Mouse (Mus musculus): ENCODE results near the gene Vav1. TPM values are rescaled to one million over a fixed set of nuclear protein-coding genes. Genes with fewer than 3 reads are reported as not detected.
"Not testable (repeated sequence)": the region's sequence is repeated elsewhere in the genome, so short reads cannot be mapped to it uniquely, and the experiment has no call there.

The Vav1 gene
- polyA plus RNA-seq, 1 experiment from 2014 or later, result 1.1 TPM

- Histone ChIP-seq H3K4me3 (replicated peaks; ENCODE audit: low read length) (peak overlapping the region; percentile 44), H3K27ac (ENCODE audit: low read length) (no peak overlapping the region), H3K9me3 (ENCODE audit: control insufficient read depth, low read length) (no peaks in the 10 kb centered on the region), H3K9ac (replicated peaks; ENCODE audit: low read depth, low read length) (peak overlapping the region; percentile 35), H3K36me3 (ENCODE audit: control insufficient read depth, insufficient read depth) (no peaks in the 10 kb centered on the region), H3K4me1 (replicated peaks; ENCODE audit: control insufficient read depth, insufficient read depth, low read length) (peaks cover 13% of the 10 kb centered on the region), H3K27me3 (replicated peaks; ENCODE audit: control insufficient read depth, insufficient read depth, low read length) (peaks cover 8% of the 10 kb centered on the region), H3K4me2 (ENCODE audit: low read length) (peak overlapping the region; percentile 71)
- under 1% methylated on average over 48 of the region's 53 CpGs for WGBS
- peak; percentile 63 for ATAC-seq
Measured at GRCm38 (mm10) chr17:57275111-57275996, 3.5 kb upstream of the Vav1 start.

GRCm38 (mm10) chr17:57275997-57276351, 2.9 kb upstream of the Vav1 start:
- H3K27me3 ChIP-seq (replicated peaks; ENCODE audit: control insufficient read depth, insufficient read depth, low read length), result peaks cover 8% of the 10 kb centered on the region
- peak overlapping the region; percentile 35; the same call in 1 of the 2 replicates for H3K9ac ChIP-seq (replicated peaks; ENCODE audit: low read depth, low read length)
- H3K36me3 ChIP-seq (ENCODE audit: control insufficient read depth, insufficient read depth), result no peaks in the 10 kb centered on the region
- H3K4me3 ChIP-seq (replicated peaks; ENCODE audit: low read length), result peak overlapping the region; percentile 44
- H3K4me2 ChIP-seq (ENCODE audit: low read length), result peak overlapping the region; percentile 71
- H3K9me3 ChIP-seq (ENCODE audit: control insufficient read depth, low read length), result no peaks in the 10 kb centered on the region
- 5% methylated on average over 13 of the region's 13 CpGs for WGBS
- ATAC-seq, result peak; percentile 17
- H3K4me1 ChIP-seq (replicated peaks; ENCODE audit: control insufficient read depth, insufficient read depth, low read length), result peaks cover 13% of the 10 kb centered on the region
- no peak overlapping the region for H3K27ac ChIP-seq (ENCODE audit: low read length)

- peak; percentile 77 for ATAC-seq
- peak overlapping the region; percentile 44 for H3K4me3 ChIP-seq (replicated peaks; ENCODE audit: low read length)
- no peaks in the 10 kb centered on the region for H3K36me3 ChIP-seq (ENCODE audit: control insufficient read depth, insufficient read depth)
- H3K9ac ChIP-seq (replicated peaks; ENCODE audit: low read depth, low read length), result peak overlapping the region; percentile 54
- WGBS, result 0% methylated on average over 20 of the region's 20 CpGs
- peak overlapping the region; percentile 71 for H3K4me2 ChIP-seq (ENCODE audit: low read length)
- H3K4me1 ChIP-seq (replicated peaks; ENCODE audit: control insufficient read depth, insufficient read depth, low read length), result peaks cover 13% of the 10 kb centered on the region
- H3K27me3 ChIP-seq (replicated peaks; ENCODE audit: control insufficient read depth, insufficient read depth, low read length), result peaks cover 8% of the 10 kb centered on the region
- no peak overlapping the region for H3K27ac ChIP-seq (ENCODE audit: low read length)
- H3K9me3 ChIP-seq (ENCODE audit: control insufficient read depth, low read length), result no peaks in the 10 kb centered on the region
Measured at GRCm38 (mm10) chr17:57276634-57277121, 2.2 kb upstream of the Vav1 start.

- not testable (repeated sequence) for H3K27me3 ChIP-seq (replicated peaks; ENCODE audit: control insufficient read depth, insufficient read depth, low read length); H3K36me3 ChIP-seq (ENCODE audit: control insufficient read depth, insufficient read depth); H3K9ac ChIP-seq (replicated peaks; ENCODE audit: low read depth, low read length); H3K9me3 ChIP-seq (ENCODE audit: control insufficient read depth, low read length); H3K27ac ChIP-seq (ENCODE audit: low read length); H3K4me2 ChIP-seq (ENCODE audit: low read length); H3K4me3 ChIP-seq (replicated peaks; ENCODE audit: low read length); ATAC-seq
- WGBS, result 83% methylated on average over 4 of the region's 5 CpGs
- H3K4me1 ChIP-seq (replicated peaks; ENCODE audit: control insufficient read depth, insufficient read depth, low read length), result peaks cover 13% of the 10 kb centered on the region
Measured at GRCm38 (mm10) chr17:57277598-57278261, 1.2 kb upstream of the Vav1 start.

GRCm38 (mm10) chr17:57278537-57278936, 363 bp upstream of the Vav1 start:
- Histone ChIP-seq H3K4me1 (replicated peaks; ENCODE audit: control insufficient read depth, insufficient read depth, low read length) (peaks cover 13% of the 10 kb centered on the region), H3K27me3 (replicated peaks; ENCODE audit: control insufficient read depth, insufficient read depth, low read length) (peaks cover 8% of the 10 kb centered on the region), H3K9me3 (ENCODE audit: control insufficient read depth, low read length) (no peaks in the 10 kb centered on the region), H3K9ac (replicated peaks; ENCODE audit: low read depth, low read length) (no peak overlapping the region), H3K4me3 (replicated peaks; ENCODE audit: low read length) (no peak overlapping the region), H3K36me3 (ENCODE audit: control insufficient read depth, insufficient read depth) (no peaks in the 10 kb centered on the region), H3K4me2 (ENCODE audit: low read length) (no peak overlapping the region), H3K27ac (ENCODE audit: low read length) (no peak overlapping the region)
- 89% methylated on average over 2 of the region's 2 CpGs for WGBS
- no peak for ATAC-seq

GRCm38 (mm10) chr17:57279591-57280224, 808 bp downstream of the Vav1 start:
- Histone ChIP-seq H3K4me3 (replicated peaks; ENCODE audit: low read length) (no peak overlapping the region), H3K9me3 (ENCODE audit: control insufficient read depth, low read length) (no peaks in the 10 kb centered on the region), H3K36me3 (ENCODE audit: control insufficient read depth, insufficient read depth) (no peaks in the 10 kb centered on the region), H3K4me2 (ENCODE audit: low read length) (no peak overlapping the region), H3K4me1 (replicated peaks; ENCODE audit: control insufficient read depth, insufficient read depth, low read length) (peaks cover 13% of the 10 kb centered on the region), H3K27ac (ENCODE audit: low read length) (no peak overlapping the region), H3K27me3 (replicated peaks; ENCODE audit: control insufficient read depth, insufficient read depth, low read length) (peaks cover 8% of the 10 kb centered on the region), H3K9ac (replicated peaks; ENCODE audit: low read depth, low read length) (no peak overlapping the region)
- 47% methylated on average over 9 of the region's 9 CpGs for WGBS
- no peak for ATAC-seq

GRCm38 (mm10) chr17:57280411-57280810, 1.5 kb downstream of the Vav1 start:
- H3K9ac ChIP-seq (replicated peaks; ENCODE audit: low read depth, low read length), result no peak overlapping the region
- H3K36me3 ChIP-seq (ENCODE audit: control insufficient read depth, insufficient read depth), result no peaks in the 10 kb centered on the region
- no peak overlapping the region for H3K27ac ChIP-seq (ENCODE audit: low read length)
- H3K4me1 ChIP-seq (replicated peaks; ENCODE audit: control insufficient read depth, insufficient read depth, low read length), result peaks cover 11% of the 10 kb centered on the region
- ATAC-seq, result no peak
- no peak overlapping the region for H3K4me2 ChIP-seq (ENCODE audit: low read length)
- WGBS, result 77% methylated on average over 3 of the region's 3 CpGs
- no peaks in the 10 kb centered on the region for H3K9me3 ChIP-seq (ENCODE audit: control insufficient read depth, low read length)
- H3K27me3 ChIP-seq (replicated peaks; ENCODE audit: control insufficient read depth, insufficient read depth, low read length), result peaks cover 8% of the 10 kb centered on the region; the same call in 1 of the 2 replicates
- H3K4me3 ChIP-seq (replicated peaks; ENCODE audit: low read length), result no peak overlapping the region

GRCm38 (mm10) chr17:57283906-57284305, 5.0 kb downstream of the Vav1 start:
- no peak overlapping the region for H3K4me2 ChIP-seq (ENCODE audit: low read length)
- no peaks in the 10 kb centered on the region for H3K4me1 ChIP-seq (replicated peaks; ENCODE audit: control insufficient read depth, insufficient read depth, low read length)
- no peaks in the 10 kb centered on the region for H3K9me3 ChIP-seq (ENCODE audit: control insufficient read depth, low read length)
- no peak overlapping the region for H3K4me3 ChIP-seq (replicated peaks; ENCODE audit: low read length)
- no peaks in the 10 kb centered on the region for H3K36me3 ChIP-seq (ENCODE audit: control insufficient read depth, insufficient read depth)
- no peak overlapping the region for H3K27ac ChIP-seq (ENCODE audit: low read length)
- no peak for ATAC-seq
- no peak overlapping the region for H3K9ac ChIP-seq (replicated peaks; ENCODE audit: low read depth, low read length)
- H3K27me3 ChIP-seq (replicated peaks; ENCODE audit: control insufficient read depth, insufficient read depth, low read length), result no peaks in the 10 kb centered on the region
- WGBS, result 81% methylated on average over 5 of the region's 5 CpGs

GRCm38 (mm10) chr17:57285077-57285476, 6.2 kb downstream of the Vav1 start:
- H3K9ac ChIP-seq (replicated peaks; ENCODE audit: low read depth, low read length), result no peak overlapping the region
- H3K4me1 ChIP-seq (replicated peaks; ENCODE audit: control insufficient read depth, insufficient read depth, low read length), result no peaks in the 10 kb centered on the region
- ATAC-seq, result no peak
- 63% methylated on average over 2 of the region's 2 CpGs for WGBS
- no peaks in the 10 kb centered on the region for H3K36me3 ChIP-seq (ENCODE audit: control insufficient read depth, insufficient read depth)
- H3K9me3 ChIP-seq (ENCODE audit: control insufficient read depth, low read length), result no peaks in the 10 kb centered on the region
- H3K4me2 ChIP-seq (ENCODE audit: low read length), result no peak overlapping the region
- H3K4me3 ChIP-seq (replicated peaks; ENCODE audit: low read length), result no peak overlapping the region
- no peak overlapping the region for H3K27ac ChIP-seq (ENCODE audit: low read length)
- H3K27me3 ChIP-seq (replicated peaks; ENCODE audit: control insufficient read depth, insufficient read depth, low read length), result no peaks in the 10 kb centered on the region

Measured in forebrain, embryonic 16.5 days (tissue).